Mouse (Mus musculus) forebrain, embryonic 15.5 days (tissue): Measurements from ENCODE around the gene Tm6sf1. TPM values are rescaled to one million over a fixed set of nuclear protein-coding genes. Genes with fewer than 3 reads are reported as not detected.

Experiments
- ATAC-seq: fragments of 200-750 bp; cut with Nextera tagmentation; replicated peaks from 2 replicates; pipeline ENCODE4 v1.8.0; 2017; ENCODE audit warnings: mild to moderate bottlenecking, moderate TSS enrichment, moderate library complexity
- H3K27ac ChIP-seq: fragments of 300-500 bp; sonication (generic); replicated peaks from 2 replicates; pipeline ENCODE4 v1.5.1; 2015; ENCODE audit warnings: mild to moderate bottlenecking, inconsistent platforms
- H3K27me3 ChIP-seq: fragments of 300-500 bp; sonication (generic); 2 replicates; pipeline ENCODE4 v1.6.1; 2015; ENCODE audit warnings: inconsistent platforms
- H3K36me3 ChIP-seq: fragments of 300-500 bp; sonication (generic); 2 replicates; pipeline ENCODE4 v1.6.1; 2015; ENCODE audit warnings: mild to moderate bottlenecking, inconsistent platforms
- H3K4me1 ChIP-seq: fragments of 300-500 bp; sonication (generic); 2 replicates; pipeline ENCODE4 v1.6.1; 2015; ENCODE audit warnings: inconsistent platforms
- H3K4me2 ChIP-seq: fragments of 300-500 bp; sonication (generic); replicated peaks from 2 replicates; pipeline ENCODE4 v1.6.1; 2015; ENCODE audit warnings: mild to moderate bottlenecking, inconsistent platforms
- H3K4me3 ChIP-seq: fragments of 300-500 bp; sonication (generic); 2 replicates; pipeline ENCODE4 v1.5.1; 2015; ENCODE audit warnings: mild to moderate bottlenecking, inconsistent platforms
- H3K9ac ChIP-seq: fragments of 300-500 bp; sonication (generic); replicated peaks from 2 replicates; pipeline ENCODE4 v1.6.1; 2015; ENCODE audit warnings: mild to moderate bottlenecking, inconsistent platforms
- H3K9me3 ChIP-seq: fragments of 300-500 bp; sonication (generic); 2 replicates; pipeline ENCODE4 v1.6.1; 2016; ENCODE audit warnings: inconsistent platforms
- WGBS: fragments of 180-500 bp; shearing (Covaris S2); methylation state at CpG from one replicate; pipeline ENCODE4 v1.1.7; 2015; ENCODE audit warnings: mixed read lengths; 5-methylcytosine and 5-hydroxymethylcytosine counted together
- polyA plus RNA-seq: library from polyadenylated mRNA; unstranded; fragments of >200 nt; fragmentation: Nextera tagmentation; extraction: Ambion mirVana; gene quantifications from 2 replicates; pipeline ENCODE4 v1.2.1, GENCODE M21; 2015

Tm6sf1 gene
- polyA plus RNA-seq, 1 experiment from 2014 or later: 7.1 TPM

- WGBS: 47% methylated on average over 5 of the region's 5 CpGs
- no peak overlapping the region for H3K4me3 ChIP-seq
- H3K9ac ChIP-seq: no peak overlapping the region
- ATAC-seq: no peak
- H3K27me3 ChIP-seq: no peaks in the 10 kb centered on the region
- no peaks in the 10 kb centered on the region for H3K36me3 ChIP-seq
- H3K4me1 ChIP-seq: peaks cover 7% of the 10 kb centered on the region; the same call in 1 of the 2 replicates
- no peak overlapping the region for H3K4me2 ChIP-seq
- H3K27ac ChIP-seq: no peak overlapping the region
- H3K9me3 ChIP-seq: no peaks in the 10 kb centered on the region
These were observed 59.5 kb downstream of the Tm6sf1 start for GRCm38 (mm10) chr7:81918316-81918715.

DNA sequence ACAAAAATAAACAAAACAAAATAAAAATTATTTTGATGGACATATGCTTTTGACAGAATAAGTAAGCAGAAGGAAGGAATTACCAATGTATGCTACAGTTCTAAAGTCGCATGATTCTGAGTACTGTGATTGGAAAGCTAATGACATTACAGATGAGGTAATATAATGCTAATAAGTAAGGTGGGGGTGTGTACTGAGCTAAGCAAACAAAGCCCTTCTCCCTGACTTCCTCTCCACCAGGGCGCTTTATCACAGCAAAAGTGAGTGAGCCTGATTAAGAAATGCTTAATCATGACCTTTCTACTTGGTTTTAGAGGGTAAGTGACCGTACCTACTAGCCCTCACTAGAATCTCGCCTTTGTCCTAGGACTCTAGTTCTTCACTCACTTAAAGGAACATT lies 61.5 kb downstream of the Tm6sf1 start:
- no peak for ATAC-seq
- 81% methylated on average over 4 of the region's 4 CpGs for WGBS
- Histone ChIP-seq H3K4me2 (no peak overlapping the region), H3K36me3 (no peaks in the 10 kb centered on the region), H3K27me3 (no peaks in the 10 kb centered on the region), H3K9ac (no peak overlapping the region), H3K4me3 (no peak overlapping the region), H3K27ac (no peak overlapping the region), H3K4me1 (peaks cover 7% of the 10 kb centered on the region; the same call in 1 of the 2 replicates), H3K9me3 (no peaks in the 10 kb centered on the region)

DNA sequence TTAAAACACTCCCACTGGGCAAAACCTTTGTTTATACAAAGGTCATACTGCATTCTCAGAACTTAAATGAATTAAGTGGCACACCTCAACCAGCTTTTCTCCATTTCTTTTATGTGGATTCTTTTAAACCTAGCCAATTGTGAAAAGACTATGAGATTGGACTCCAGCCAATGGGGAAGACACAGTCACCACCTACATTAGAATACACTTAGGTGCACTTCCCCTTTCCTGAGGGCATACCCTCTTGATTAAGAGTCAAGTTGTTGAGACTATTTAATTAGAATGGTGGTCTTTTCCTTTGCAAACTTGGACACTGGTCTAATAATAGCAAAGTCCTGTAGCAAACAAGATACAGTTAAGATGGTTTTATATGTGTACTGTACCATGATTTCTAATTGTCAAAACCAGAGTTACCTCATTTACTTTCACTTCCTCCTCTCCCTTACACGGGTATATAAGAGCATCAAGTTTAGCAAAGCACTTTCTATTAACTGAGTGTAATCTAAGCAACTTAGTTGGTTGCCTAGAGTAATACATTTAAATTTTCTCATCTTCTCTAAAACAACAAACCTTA lies 62.7 kb downstream of the Tm6sf1 start:
- Histone ChIP-seq H3K4me3 (no peak overlapping the region), H3K27ac (no peak overlapping the region), H3K4me2 (no peak overlapping the region), H3K4me1 (peaks cover 7% of the 10 kb centered on the region; the same call in 1 of the 2 replicates), H3K9ac (no peak overlapping the region), H3K36me3 (no peaks in the 10 kb centered on the region), H3K9me3 (no peaks in the 10 kb centered on the region), H3K27me3 (no peaks in the 10 kb centered on the region)
- WGBS: 73% methylated on average over 1 of the region's 1 CpGs
- ATAC-seq: no peak

GRCm38 (mm10) chr7:81928998-81929397 lies 70.2 kb downstream of the Tm6sf1 start:
- Histone ChIP-seq H3K27me3 (no peaks in the 10 kb centered on the region), H3K9me3 (no peaks in the 10 kb centered on the region), H3K27ac (no peak overlapping the region), H3K4me1 (peaks cover 46% of the 10 kb centered on the region), H3K9ac (no peak overlapping the region), H3K36me3 (no peaks in the 10 kb centered on the region), H3K4me3 (no peak overlapping the region), H3K4me2 (no peak overlapping the region)
- WGBS: 80% methylated on average over 7 of the region's 7 CpGs
- ATAC-seq: no peak

- peaks cover 45% of the 10 kb centered on the region for H3K4me1 ChIP-seq
- 23% methylated on average over 5 of the region's 5 CpGs for WGBS
- peak overlapping the region; percentile 70 for H3K4me2 ChIP-seq
- no peak for ATAC-seq
- H3K9me3 ChIP-seq: no peaks in the 10 kb centered on the region
- H3K9ac ChIP-seq: peak overlapping the region; percentile 87
- no peaks in the 10 kb centered on the region for H3K27me3 ChIP-seq
- peak overlapping the region; percentile 63 for H3K4me3 ChIP-seq
- no peaks in the 10 kb centered on the region for H3K36me3 ChIP-seq
- peak overlapping the region; percentile 99; the same call in 1 of the 2 replicates for H3K27ac ChIP-seq
These were observed 73.8 kb downstream of the Tm6sf1 start for GRCm38 (mm10) chr7:81932521-81933045.

- Histone ChIP-seq H3K9me3 (no peaks in the 10 kb centered on the region), H3K4me1 (peaks cover 41% of the 10 kb centered on the region)
- WGBS: 2% methylated on average over 23 of the region's 23 CpGs
These were observed 74.3 kb downstream of the Tm6sf1 start for GRCm38 (mm10) chr7:81933061-81933600.

DNA sequence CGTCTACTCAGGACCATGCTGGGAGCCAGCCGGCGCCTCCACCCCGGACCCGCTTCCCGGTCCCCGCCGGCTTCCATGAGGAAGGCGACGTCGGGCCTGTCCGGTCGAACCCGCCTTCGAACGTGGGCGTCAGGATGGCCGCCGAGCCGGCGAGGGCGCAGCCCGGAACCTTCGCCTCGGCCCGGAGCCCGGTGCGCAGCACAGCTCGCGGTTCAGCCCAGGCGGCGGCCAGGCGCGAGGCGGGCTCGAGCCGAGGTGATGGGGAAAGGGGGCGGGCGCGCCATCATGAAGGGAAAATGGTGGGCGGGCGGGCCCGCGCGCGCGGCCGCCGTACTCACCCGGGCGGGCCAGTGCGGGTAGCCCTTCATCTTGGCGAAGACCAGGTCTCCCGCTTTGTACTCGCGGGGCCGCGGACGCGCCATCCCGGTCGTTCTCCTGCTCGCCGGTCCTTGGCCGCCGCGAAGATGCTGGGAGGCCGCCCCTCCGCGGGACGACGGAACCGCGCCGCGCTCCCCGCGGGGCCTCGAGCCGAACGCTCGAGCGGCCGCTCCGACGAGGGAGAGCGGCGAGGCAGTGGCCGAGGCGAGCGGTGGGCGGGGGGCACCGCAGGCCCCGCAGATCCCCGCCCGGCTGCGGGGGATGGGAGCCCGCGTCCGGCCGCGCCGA lies 74.9 kb downstream of the Tm6sf1 start:
- peak overlapping the region; percentile 99 for H3K27ac ChIP-seq
- H3K4me3 ChIP-seq: peak overlapping the region; percentile 63
- peaks cover 37% of the 10 kb centered on the region for H3K4me1 ChIP-seq
- ATAC-seq: peak; percentile 83
- peak overlapping the region; percentile 70 for H3K4me2 ChIP-seq
- H3K36me3 ChIP-seq: no peaks in the 10 kb centered on the region
- peak overlapping the region; percentile 87 for H3K9ac ChIP-seq
- no peaks in the 10 kb centered on the region for H3K9me3 ChIP-seq
- no peaks in the 10 kb centered on the region for H3K27me3 ChIP-seq
- WGBS: under 1% methylated on average over 85 of the region's 103 CpGs

More at GRCm38 (mm10) chr7:81933061-81933600, 74.3 kb downstream of the Tm6sf1 start:
- ATAC-seq: no peak
- H3K27ac ChIP-seq: peak overlapping the region; percentile 99
- H3K27me3 ChIP-seq: no peaks in the 10 kb centered on the region
- peak overlapping the region; percentile 87 for H3K9ac ChIP-seq
- peak overlapping the region; percentile 63 for H3K4me3 ChIP-seq
- H3K36me3 ChIP-seq: no peaks in the 10 kb centered on the region
- peak overlapping the region; percentile 70 for H3K4me2 ChIP-seq

Other genes with a start within 250 kb of the Tm6sf1 start
- gene Homer2, start 151.5 kb upstream of the Tm6sf1 start, polyA plus RNA-seq: 25.0 and 25.9 TPM in 2 replicates
- gene Ramac, start 96.1 kb upstream of the Tm6sf1 start, polyA plus RNA-seq: 157 and 166 TPM in 2 replicates
- gene 3110040N11Rik, start 69.5 kb upstream of the Tm6sf1 start, polyA plus RNA-seq: 51.6 and 52.2 TPM in 2 replicates
- 96.3 and 108 TPM in 2 replicates for gene Btbd1, start 29.6 kb upstream of the Tm6sf1 start, polyA plus RNA-seq
- gene Gm10160, start 3.2 kb upstream of the Tm6sf1 start, polyA plus RNA-seq: not detected in 2 replicates
- gene Hdgfl3, start 75.5 kb downstream of the Tm6sf1 start, polyA plus RNA-seq: 56.7 and 60.7 TPM in 2 replicates
- gene Bnc1, start 133.3 kb downstream of the Tm6sf1 start, polyA plus RNA-seq: 0.04 and 0.05 TPM in 2 replicates